Mouse (Mus musculus): ENCODE results near the gene Slc17a7. TPM values are rescaled to one million over a fixed set of nuclear protein-coding genes. Genes with fewer than 3 reads are reported as not detected.

Slc17a7 gene
- total and polyA plus RNA-seq, 3 experiments, result 0.11 TPM; not detected in 2

DNA sequence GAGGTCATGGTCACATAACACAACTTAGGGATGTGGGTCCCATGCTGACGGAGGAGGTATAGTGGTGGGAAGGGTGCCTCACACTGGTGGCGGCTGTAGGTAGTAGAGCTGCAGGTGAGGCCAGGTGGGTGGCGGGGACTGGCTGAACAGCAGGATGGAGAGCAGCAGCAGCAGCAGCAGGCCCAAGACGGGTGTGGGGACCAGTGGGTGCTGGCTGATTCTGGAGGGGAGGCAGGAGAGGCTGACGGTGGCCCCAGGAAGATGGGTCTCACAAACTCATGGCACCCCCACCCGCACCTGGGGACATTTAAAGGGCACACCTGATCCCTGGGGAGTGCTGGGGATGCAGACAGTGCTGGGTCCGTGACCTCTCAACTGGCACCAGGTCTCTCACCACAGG is 19.9 kb downstream of the Slc17a7 start:
- DNase-seq (ENCODE audit: extremely low read depth), result no peak
- no peaks in the 10 kb centered on the region for H3K36me3 ChIP-seq (replicated peaks in 1 of 2; ENCODE audit: control insufficient read depth in 1 of 2, insufficient read depth in 1 of 2, low read length in 1 of 2)
- peaks cover 0 to 10% of the 10 kb centered on the region in 2 experiments; a peak in 2 of 4 replicates for H3K4me1 ChIP-seq (ENCODE audit: control insufficient read depth in 1 of 2, insufficient read depth in 2 of 2)
- in situ Hi-C loops (cut with MboI; ENCODE audit: low pct_ligation_motif_present, low pct_unique_long_range_greater_than_20kb, low sequenced_read_pairs), result no loop called here
- dilution Hi-C loops (cut with MboI; ENCODE audit: extremely low pct_ligation_motif_present, extremely low pct_unique_long_range_greater_than_20kb, low sequenced_read_pairs), result no loop called here
- H3K9me3 ChIP-seq (replicated peaks; ENCODE audit: low read length), result peaks cover under 1% of the 10 kb centered on the region
- peaks cover 96% of the 10 kb centered on the region for H3K27me3 ChIP-seq (replicated peaks)
- no peak overlapping the region for H3K9ac ChIP-seq (ENCODE audit: insufficient read depth, low read depth)
- TF ChIP-seq PAX5 (IDR thresholded peaks at IDR 0.05; ENCODE audit: low read length) (no peak), ZKSCAN1 (IDR thresholded peaks at IDR 0.05; ENCODE audit: borderline replicate concordance, low read depth, low read length) (no peak), MXI1 (IDR thresholded peaks at IDR 0.05; ENCODE audit: low read depth, low read length) (no peak), JUN (IDR thresholded peaks at IDR 0.05; ENCODE audit: insufficient read depth, low read depth, low read length) (no peak), TBP (conservative IDR thresholded peaks at IDR 0.05; ENCODE audit: low read depth, low read length) (no peak)
- no peak overlapping the region for H3K27ac ChIP-seq (ENCODE audit: insufficient read depth, low read depth)
- no peaks in the 10 kb centered on the region for H3K79me2 ChIP-seq (replicated peaks; ENCODE audit: control insufficient read depth, extremely low read depth, insufficient read depth, poor library complexity, severe bottlenecking)
- no peak overlapping the region for H3K4me2 ChIP-seq (ENCODE audit: insufficient read depth, low read depth, poor library complexity, severe bottlenecking)
- H3K4me3 ChIP-seq (replicated peaks in 1 of 3; ENCODE audit: low read depth in 2 of 3, low read length in 2 of 3, poor library complexity in 1 of 3), result no peak overlapping the region

DNA sequence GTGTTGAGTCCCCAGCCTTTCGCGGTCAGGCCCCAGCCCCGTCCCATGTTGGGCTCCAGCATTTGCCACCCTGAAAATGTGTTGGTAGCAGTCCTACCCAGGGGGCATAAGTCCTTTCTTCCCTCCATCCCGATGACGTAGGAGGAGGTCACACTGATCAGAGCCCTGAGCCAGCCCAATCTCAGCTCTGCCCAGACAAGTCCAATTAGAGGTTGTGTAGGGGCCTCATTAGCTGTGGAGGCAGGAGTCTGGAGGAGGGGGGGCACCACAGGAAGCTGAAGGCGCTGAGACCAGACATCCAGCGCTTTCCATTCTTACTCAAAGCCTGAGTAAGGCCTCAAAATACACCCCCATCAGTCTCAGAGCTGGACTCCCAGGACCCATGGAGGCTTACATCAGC is 22.2 kb downstream of the Slc17a7 start:
- Histone ChIP-seq H3K4me3 (replicated peaks in 1 of 3; ENCODE audit: low read depth in 2 of 3, low read length in 2 of 3, poor library complexity in 1 of 3) (no peak overlapping the region), H3K9ac (ENCODE audit: insufficient read depth, low read depth) (no peak overlapping the region), H3K79me2 (replicated peaks; ENCODE audit: control insufficient read depth, extremely low read depth, insufficient read depth, poor library complexity, severe bottlenecking) (no peaks in the 10 kb centered on the region), H3K4me1 (ENCODE audit: control insufficient read depth in 1 of 2, insufficient read depth in 2 of 2) (peaks cover 0 to 10% of the 10 kb centered on the region in 2 experiments; a peak in 3 of 4 replicates), H3K4me2 (ENCODE audit: insufficient read depth, low read depth, poor library complexity, severe bottlenecking) (no peak overlapping the region), H3K36me3 (replicated peaks in 1 of 2; ENCODE audit: control insufficient read depth in 1 of 2, insufficient read depth in 1 of 2, low read length in 1 of 2) (no peaks in the 10 kb centered on the region), H3K27ac (ENCODE audit: insufficient read depth, low read depth) (no peak overlapping the region), H3K9me3 (replicated peaks; ENCODE audit: low read length) (no peaks in the 10 kb centered on the region), H3K27me3 (replicated peaks) (peaks cover 96% of the 10 kb centered on the region)
- in situ Hi-C loops (cut with MboI; ENCODE audit: low pct_ligation_motif_present, low pct_unique_long_range_greater_than_20kb, low sequenced_read_pairs) (no loop called here), dilution Hi-C loops (cut with MboI; ENCODE audit: extremely low pct_ligation_motif_present, extremely low pct_unique_long_range_greater_than_20kb, low sequenced_read_pairs) (no loop called here)
- DNase-seq (ENCODE audit: extremely low read depth), result no peak
- TF ChIP-seq ZMIZ1 (IDR thresholded peaks at IDR 0.05; ENCODE audit: low read depth, low read length), result no peak
- no peak for TF ChIP-seq MAZ (IDR thresholded peaks at IDR 0.05; ENCODE audit: low read depth, low read length)
- TF ChIP-seq NRF1 (IDR thresholded peaks at IDR 0.05; ENCODE audit: low read depth, low read length), result no peak
- no peak for TF ChIP-seq PAX5 (IDR thresholded peaks at IDR 0.05; ENCODE audit: low read length)
- TF ChIP-seq ZC3H11A (IDR thresholded peaks at IDR 0.05; ENCODE audit: low read depth, low read length), result no peak
- no peak for TF ChIP-seq BHLHE40 (IDR thresholded peaks at IDR 0.05; ENCODE audit: low read depth, low read length)
- no peak for TF ChIP-seq SIN3A (IDR thresholded peaks at IDR 0.05; ENCODE audit: low read length)
- no peak for TF ChIP-seq MAFK (IDR thresholded peaks at IDR 0.05; ENCODE audit: insufficient replicate concordance, low read length)
- TF ChIP-seq TBP (conservative IDR thresholded peaks at IDR 0.05; ENCODE audit: low read depth, low read length), result no peak
- TF ChIP-seq CHD1 (IDR thresholded peaks at IDR 0.05; ENCODE audit: low read depth, low read length), result no peak
- no peak for TF ChIP-seq POLR2A (IDR thresholded peaks at IDR 0.05; ENCODE audit: low read depth, low read length)
- TF ChIP-seq NELFE (IDR thresholded peaks at IDR 0.05; ENCODE audit: low read depth, low read length), result no peak
- TF ChIP-seq UBTF (IDR thresholded peaks at IDR 0.05; ENCODE audit: low read depth, low read length), result no peak
- TF ChIP-seq ELF1 (IDR thresholded peaks at IDR 0.05; ENCODE audit: low read depth, low read length), result no peak
- no peak for TF ChIP-seq JUND (conservative IDR thresholded peaks at IDR 0.05; ENCODE audit: low read depth, low read length)
